Mouse (Mus musculus) intestine, embryonic 14.5 days (tissue): ENCODE results near the gene Capn9. TPM values are rescaled to one million over a fixed set of nuclear protein-coding genes. Genes with fewer than 3 reads are reported as not detected.

ENCODE experiments used
- ATAC-seq: fragments of 200-750 bp; cut with Nextera tagmentation; replicated peaks from 2 replicates; pipeline ENCODE4 v1.8.0; 2017; ENCODE audit warnings: low read depth, moderate number of reproducible peaks, moderate TSS enrichment, moderate library complexity; ENCODE audit not compliant: low FRiP score, low TSS enrichment
- DNase-seq: peaks from one replicate; pipeline ENCODE4 v3.0.0-alpha.2; 2018; ENCODE audit warnings: low spot score
- H3K27ac ChIP-seq: fragments of 300-500 bp; sonication (generic); 2 replicates; pipeline ENCODE4 v1.5.1; 2014; ENCODE audit warnings: low read depth, mild to moderate bottlenecking, control low read depth
- H3K27me3 ChIP-seq: fragments of 300-500 bp; sonication (generic); replicated peaks from 2 replicates; pipeline ENCODE4 v1.6.1; 2014; ENCODE audit warnings: low read length, control low read depth; ENCODE audit not compliant: control insufficient read depth, insufficient read depth
- H3K36me3 ChIP-seq: fragments of 300-500 bp; sonication (generic); 2 replicates; pipeline ENCODE4 v1.6.1; 2014; ENCODE audit warnings: low read length, control low read depth; ENCODE audit not compliant: control insufficient read depth, insufficient read depth
- H3K4me1 ChIP-seq: fragments of 300-500 bp; sonication (generic); replicated peaks from 2 replicates; pipeline ENCODE4 v1.6.1; 2014; ENCODE audit warnings: low read length, control low read depth, mixed read lengths; ENCODE audit not compliant: control insufficient read depth, insufficient read depth
- H3K4me2 ChIP-seq: fragments of 300-500 bp; sonication (generic); 2 replicates; pipeline ENCODE4 v1.6.1; 2014; ENCODE audit warnings: low read length
- H3K4me3 ChIP-seq: fragments of 300-500 bp; sonication (generic); 2 replicates; pipeline ENCODE4 v1.5.1; 2014; ENCODE audit warnings: low read depth, low read length, control low read depth, mixed read lengths
- H3K9ac ChIP-seq: fragments of 300-500 bp; sonication (generic); 2 replicates; pipeline ENCODE4 v1.6.1; 2014; ENCODE audit warnings: mild to moderate bottlenecking, low read length
- H3K9me3 ChIP-seq: fragments of 300-500 bp; sonication (generic); 2 replicates; pipeline ENCODE4 v1.6.1; 2016; ENCODE audit warnings: low read length, control low read depth; ENCODE audit not compliant: control insufficient read depth
- WGBS: fragments of 180-500 bp; shearing (Covaris S2); extraction: QIAGEN DNeasy Blood & Tissue Kit; methylation state at CpG from one replicate; pipeline ENCODE4 v1.1.7; 2014; 5-methylcytosine and 5-hydroxymethylcytosine counted together
- polyA plus RNA-seq: library from polyadenylated mRNA; unstranded; fragments of >200 nt; fragmentation: Nextera tagmentation; extraction: Ambion mirVana; gene quantifications from 2 replicates; pipeline ENCODE4 v1.2.1, GENCODE M21; 2014

Capn9 gene
- polyA plus RNA-seq, 1 experiment from 2014 or later: 0.15 TPM

DNA sequence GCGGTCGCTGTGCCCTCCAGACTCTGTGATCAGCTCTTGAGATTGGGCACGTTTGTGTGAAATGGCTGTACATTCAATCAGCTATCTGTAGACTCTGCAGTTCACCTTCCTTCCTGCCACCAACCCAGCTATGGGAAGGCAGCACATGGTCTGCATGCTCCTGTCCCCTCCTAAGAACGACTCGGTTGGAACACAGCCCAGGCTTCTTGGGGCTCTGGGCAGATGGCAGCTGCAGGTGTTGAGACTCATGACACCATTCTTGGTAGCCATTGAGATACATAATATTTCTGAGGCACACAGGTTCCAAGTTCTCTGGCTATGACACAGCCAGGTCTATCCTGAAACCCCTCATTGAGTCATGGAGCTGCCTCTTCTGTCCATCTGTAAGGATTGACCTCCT is 32.6 kb upstream of the Capn9 start:
- ATAC-seq: no peak
- DNase-seq: no peak
- H3K9ac ChIP-seq: no peak overlapping the region
- 98% methylated on average over 5 of the region's 5 CpGs for WGBS
- H3K4me3 ChIP-seq: no peak overlapping the region
- H3K4me1 ChIP-seq: no peaks in the 10 kb centered on the region
- no peaks in the 10 kb centered on the region for H3K27me3 ChIP-seq
- H3K36me3 ChIP-seq: peaks cover 94% of the 10 kb centered on the region
- no peak overlapping the region for H3K4me2 ChIP-seq
- H3K27ac ChIP-seq: no peak overlapping the region
- H3K9me3 ChIP-seq: no peaks in the 10 kb centered on the region

DNA sequence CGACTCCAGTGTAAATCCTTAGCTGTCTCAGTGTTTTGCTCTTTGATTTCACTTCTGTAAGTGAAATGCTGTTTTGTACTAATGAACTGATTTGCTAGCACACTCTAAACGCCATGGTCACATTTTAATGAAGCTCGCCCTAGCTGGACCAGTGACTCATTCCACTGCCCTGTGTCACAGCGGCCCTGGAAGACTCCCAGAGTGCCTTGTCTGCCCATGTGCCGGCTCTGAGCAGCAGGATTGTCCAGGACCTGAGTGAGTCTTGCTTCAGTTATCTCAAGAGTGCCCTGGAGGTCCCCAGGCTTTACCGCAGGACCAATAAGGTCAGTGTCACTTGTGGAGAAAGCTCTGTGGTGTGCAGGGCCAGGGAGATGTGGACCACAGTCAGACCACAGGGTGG is 29.5 kb upstream of the Capn9 start:
- Histone ChIP-seq H3K4me2 (no peak overlapping the region), H3K4me1 (no peaks in the 10 kb centered on the region), H3K9me3 (no peaks in the 10 kb centered on the region), H3K27me3 (no peaks in the 10 kb centered on the region), H3K9ac (no peak overlapping the region), H3K4me3 (no peak overlapping the region), H3K36me3 (peaks cover 92% of the 10 kb centered on the region), H3K27ac (no peak overlapping the region)
- ATAC-seq: no peak
- DNase-seq: no peak
- 88% methylated on average over 6 of the region's 6 CpGs for WGBS

DNA sequence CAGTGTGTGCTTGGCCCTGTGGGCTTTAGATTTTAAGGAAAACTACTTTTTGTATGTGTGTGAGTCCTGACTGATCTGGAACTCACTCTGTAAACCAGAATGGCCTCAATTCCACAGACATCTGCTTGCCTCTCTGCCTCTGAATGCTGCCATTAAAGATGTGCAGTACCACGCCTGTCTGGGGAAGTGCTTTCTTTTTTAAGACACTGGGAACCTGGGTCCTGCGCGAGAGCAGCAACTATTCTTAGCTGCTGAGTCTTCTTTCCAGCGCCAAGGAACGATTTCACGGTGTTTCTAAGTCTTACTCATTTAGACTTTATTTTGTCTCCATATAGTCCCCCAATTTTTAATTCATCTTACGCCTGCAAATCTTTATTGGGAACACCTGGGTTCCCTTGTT is 29.1 kb upstream of the Capn9 start:
- DNase-seq: no peak
- Histone ChIP-seq H3K4me1 (no peaks in the 10 kb centered on the region), H3K9me3 (no peaks in the 10 kb centered on the region), H3K36me3 (peaks cover 92% of the 10 kb centered on the region), H3K4me2 (no peak overlapping the region), H3K27ac (no peak overlapping the region), H3K9ac (no peak overlapping the region), H3K4me3 (no peak overlapping the region), H3K27me3 (no peaks in the 10 kb centered on the region)
- WGBS: 90% methylated on average over 7 of the region's 7 CpGs
- ATAC-seq: no peak

- Histone ChIP-seq H3K27me3 (no peaks in the 10 kb centered on the region), H3K36me3 (peaks cover 93% of the 10 kb centered on the region), H3K9ac (no peak overlapping the region), H3K27ac (no peak overlapping the region), H3K4me2 (no peak overlapping the region), H3K9me3 (no peaks in the 10 kb centered on the region), H3K4me1 (no peaks in the 10 kb centered on the region), H3K4me3 (no peak overlapping the region)
- no peak for DNase-seq
- no peak for ATAC-seq
- WGBS: 46% methylated on average over 11 of the region's 11 CpGs
Observed at GRCm38 (mm10) chr8:124547269-124547668, 28.6 kb upstream of the Capn9 start.

GRCm38 (mm10) chr8:124548187-124548586 is 27.7 kb upstream of the Capn9 start:
- Histone ChIP-seq H3K4me1 (no peaks in the 10 kb centered on the region), H3K9me3 (no peaks in the 10 kb centered on the region), H3K9ac (no peak overlapping the region), H3K27ac (no peak overlapping the region), H3K27me3 (no peaks in the 10 kb centered on the region), H3K36me3 (peaks cover 89% of the 10 kb centered on the region), H3K4me3 (no peak overlapping the region), H3K4me2 (no peak overlapping the region)
- ATAC-seq: no peak
- DNase-seq: no peak
- WGBS: 83% methylated on average over 1 of the region's 1 CpGs

DNA sequence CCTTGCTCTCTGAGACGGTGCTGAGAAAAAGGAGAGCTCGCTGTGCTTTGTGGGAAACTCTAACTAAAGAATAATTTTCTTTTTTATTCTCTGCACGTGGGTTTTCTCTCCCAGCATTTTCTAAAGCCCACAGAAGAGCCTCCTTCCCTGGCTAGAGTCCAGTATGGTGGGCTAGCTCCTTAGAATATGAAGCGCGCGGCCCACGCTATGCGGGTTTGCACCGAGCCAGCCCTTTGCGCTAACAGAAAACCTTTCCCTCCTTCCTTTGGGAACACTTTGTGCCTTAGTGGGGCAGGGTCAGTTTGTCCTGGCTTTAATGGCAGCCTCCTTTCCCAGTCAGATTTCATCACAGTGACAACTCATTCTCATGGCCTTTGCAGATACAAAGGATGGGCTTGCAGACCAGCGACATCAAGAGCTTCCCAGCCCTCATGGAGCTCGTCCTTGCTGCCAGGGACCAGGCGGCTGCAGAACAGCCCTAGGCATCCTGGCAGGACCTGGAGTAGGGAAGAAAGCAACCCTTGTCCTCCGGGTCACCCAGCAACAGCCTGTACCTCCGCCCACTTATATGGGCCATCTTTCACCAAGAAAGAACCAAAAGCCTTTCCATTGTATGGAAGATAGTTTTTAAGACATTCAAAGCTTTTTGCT is 24.8 kb upstream of the Capn9 start:
- Histone ChIP-seq H3K4me1 (no peaks in the 10 kb centered on the region), H3K27me3 (no peaks in the 10 kb centered on the region), H3K9ac (no peak overlapping the region), H3K36me3 (peaks cover 59% of the 10 kb centered on the region), H3K27ac (no peak overlapping the region), H3K9me3 (no peaks in the 10 kb centered on the region), H3K4me2 (no peak overlapping the region), H3K4me3 (no peak overlapping the region)
- no peak for ATAC-seq
- no peak for DNase-seq
- WGBS: 93% methylated on average over 15 of the region's 15 CpGs

- Histone ChIP-seq H3K36me3 (peaks cover 26% of the 10 kb centered on the region), H3K27ac (no peak overlapping the region), H3K27me3 (no peaks in the 10 kb centered on the region), H3K4me1 (0 out of 2 replicates have a peak, but pooled peaks cover 3% of the 10 kb centered on the region), H3K4me3 (no peak overlapping the region), H3K9ac (no peak overlapping the region), H3K9me3 (no peaks in the 10 kb centered on the region), H3K4me2 (no peak overlapping the region)
- no peak for DNase-seq
- WGBS: 88% methylated on average over 7 of the region's 7 CpGs
- ATAC-seq: no peak
Observed at GRCm38 (mm10) chr8:124555113-124555750, 20.7 kb upstream of the Capn9 start.

DNA sequence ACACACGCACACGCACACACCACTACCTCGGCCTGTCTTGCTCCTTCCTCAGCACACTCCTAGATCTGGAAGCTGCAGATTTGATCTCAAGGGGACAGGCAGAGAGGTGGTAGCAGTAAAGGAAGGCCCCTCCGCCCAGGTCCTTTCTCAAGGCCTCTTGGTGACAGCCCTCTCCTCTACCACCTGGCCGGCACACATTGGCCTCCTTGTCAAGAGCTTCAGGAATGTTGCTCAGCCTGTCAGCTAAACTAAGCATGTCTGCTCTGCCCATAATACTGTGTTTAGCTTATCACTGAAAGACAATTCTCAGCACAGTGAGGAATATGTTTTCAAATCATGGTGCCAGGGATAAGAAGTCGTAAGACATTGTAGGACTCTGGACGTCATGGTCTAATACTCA is 19.7 kb upstream of the Capn9 start:
- Histone ChIP-seq H3K4me2 (no peak overlapping the region), H3K27ac (no peak overlapping the region)

DNA sequence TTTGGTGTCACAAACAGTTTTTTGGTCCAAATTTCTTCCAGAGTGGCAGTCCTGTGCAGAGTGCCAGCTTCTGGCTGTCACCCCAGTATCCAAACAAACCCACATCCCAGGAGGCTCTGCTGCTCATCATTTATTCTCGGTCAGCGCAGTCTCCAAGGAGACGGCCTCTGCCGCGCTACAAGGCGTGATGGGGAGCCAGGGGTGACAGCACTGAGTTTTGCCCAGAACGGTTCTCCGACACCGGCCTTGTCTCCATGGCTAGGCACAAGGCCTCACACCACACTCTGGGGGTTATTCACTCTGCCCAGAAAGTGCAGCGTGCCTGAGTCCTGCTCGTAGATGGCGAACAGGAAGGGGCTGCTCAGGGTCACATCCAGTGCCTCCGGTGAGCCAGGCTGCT is 19.3 kb upstream of the Capn9 start:
- H3K9ac ChIP-seq: no peak overlapping the region
- no peak overlapping the region for H3K4me3 ChIP-seq
- no peak overlapping the region for H3K27ac ChIP-seq
- 0 out of 2 replicates have a peak, but pooled peaks cover 3% of the 10 kb centered on the region for H3K4me1 ChIP-seq
- H3K27me3 ChIP-seq: no peaks in the 10 kb centered on the region
- WGBS: 78% methylated on average over 13 of the region's 13 CpGs
- DNase-seq (no peak), ATAC-seq (no peak)
- H3K36me3 ChIP-seq: peaks cover 11% of the 10 kb centered on the region
- H3K4me2 ChIP-seq: no peak overlapping the region
- H3K9me3 ChIP-seq: no peaks in the 10 kb centered on the region

More for the DNA sequence above, 19.7 kb upstream of the Capn9 start:
- no peaks in the 10 kb centered on the region for H3K9me3 ChIP-seq
- no peak for DNase-seq
- 0 out of 2 replicates have a peak, but pooled peaks cover 3% of the 10 kb centered on the region for H3K4me1 ChIP-seq
- no peak overlapping the region for H3K9ac ChIP-seq
- H3K4me3 ChIP-seq: no peak overlapping the region
- no peak for ATAC-seq
- 77% methylated on average over 7 of the region's 7 CpGs for WGBS
- H3K27me3 ChIP-seq: no peaks in the 10 kb centered on the region
- peaks cover 16% of the 10 kb centered on the region for H3K36me3 ChIP-seq
